Mouse (Mus musculus) forebrain, postnatal 0 days (tissue): ENCODE measurements around the gene Ptchd4. TPM values are rescaled to one million over a fixed set of nuclear protein-coding genes. Genes with fewer than 3 reads are reported as not detected.
A peak's percentile ranks its signal among the peaks of the same experiment; 100 is the strongest.

Experiments used
- ATAC-seq: fragments of 200-750 bp; cut with Nextera tagmentation; 2 replicates; pipeline ENCODE4 v1.8.0; 2017; ENCODE audit warnings: mild to moderate bottlenecking, moderate library complexity
- DNase-seq: peaks from one replicate; pipeline ENCODE4 v3.0.0-alpha.2; 2015
- H3K27ac ChIP-seq: fragments of 300-500 bp; sonication (generic); 2 replicates; pipeline ENCODE4 v1.5.1; 2014; ENCODE audit warnings: low read depth, mild to moderate bottlenecking, antibody characterized with exemption, low read length, moderate library complexity, mixed read lengths
- H3K27me3 ChIP-seq: fragments of 300-500 bp; sonication (generic); 2 replicates; pipeline ENCODE4 v1.6.1; 2014; ENCODE audit warnings: mild to moderate bottlenecking, low read length, mixed read lengths; ENCODE audit not compliant: insufficient read depth
- H3K36me3 ChIP-seq: fragments of 300-500 bp; sonication (generic); 2 replicates; pipeline ENCODE4 v1.6.1; 2014; ENCODE audit warnings: mild to moderate bottlenecking, moderate library complexity; ENCODE audit not compliant: insufficient read depth
- H3K4me1 ChIP-seq: fragments of 300-500 bp; sonication (generic); 2 replicates; pipeline ENCODE4 v1.6.1; 2014; ENCODE audit warnings: antibody characterized with exemption; ENCODE audit not compliant: insufficient read depth
- H3K4me2 ChIP-seq: fragments of 300-500 bp; sonication (generic); 2 replicates; pipeline ENCODE4 v1.6.1; 2014; ENCODE audit warnings: low read depth, mild to moderate bottlenecking, moderate library complexity
- H3K4me3 ChIP-seq: fragments of 300-500 bp; sonication (generic); 2 replicates; pipeline ENCODE4 v1.5.1; 2014; ENCODE audit warnings: low read depth, low read length, mixed read lengths
- H3K9ac ChIP-seq: fragments of 300-500 bp; sonication (generic); 2 replicates; pipeline ENCODE4 v1.6.1; 2014; ENCODE audit warnings: mild to moderate bottlenecking
- H3K9me3 ChIP-seq: fragments of 300-500 bp; sonication (generic); 2 replicates; pipeline ENCODE4 v1.6.1; 2016; ENCODE audit warnings: low read length
- CTCF ChIP-seq: sonication (generic); IDR thresholded peaks from 2 replicates; pipeline ENCODE4 v1.5.1; 2016; ENCODE audit warnings: antibody characterized with exemption, control low read depth, low read depth
- WGBS: fragments of 180-500 bp; shearing (Covaris S2); extraction: QIAGEN DNeasy Blood & Tissue Kit; methylation state at CpG from one replicate; pipeline ENCODE4 v1.1.7; 2014; 5-methylcytosine and 5-hydroxymethylcytosine counted together
- polyA plus RNA-seq: library from polyadenylated mRNA; unstranded; fragments of >200 nt; fragmentation: Nextera tagmentation; extraction: Ambion mirVana; gene quantifications from 2 replicates; pipeline ENCODE4 v1.2.1, GENCODE M21; 2015
- total RNA-seq: library from RNA; depleted of rRNA; stranded (reverse); fragments of >200 nt; gene quantifications from 2 replicates; pipeline ENCODE4 v1.2.3, GENCODE M21; 2014; rRNA removed

Ptchd4 gene
- 4.5 and 6.3 TPM in 2 replicates for total RNA-seq
- polyA plus RNA-seq, result 2.6 and 6.1 TPM in 2 replicates

GRCm38 (mm10) chr17:42315669-42316611 is at the start of gene Ptchd4:
Gene Ptchd4, plus strand, starts transcription at chr17:42315947.
- ATAC-seq, result peak; percentile 89
- Histone ChIP-seq H3K4me3 (peak within 1 kb of the TSS; percentile 61), H3K27me3 (no peaks in the 10 kb centered on the region), H3K4me1 (no peaks in the 10 kb centered on the region), H3K4me2 (peak within 1 kb of the TSS; percentile 80), H3K27ac (peak within 1 kb of the TSS; percentile 76), H3K36me3 (no peaks in the 10 kb centered on the region), H3K9ac (peak within 1 kb of the TSS; percentile 59), H3K9me3 (no peaks in the 10 kb centered on the region)
- peak; percentile 65 for DNase-seq
- TF ChIP-seq CTCF, result no peak; the same call in 1 of the 2 replicates
- WGBS, result under 1% methylated on average over 53 of the region's 56 CpGs

GRCm38 (mm10) chr17:42276861-42277260 is 38.9 kb upstream of the Ptchd4 start:
- no peak for TF ChIP-seq CTCF
- no peaks in the 10 kb centered on the region for H3K9me3 ChIP-seq
- H3K4me1 ChIP-seq, result no peaks in the 10 kb centered on the region
- no peaks in the 10 kb centered on the region for H3K36me3 ChIP-seq
- WGBS, result 65% methylated on average over 2 of the region's 2 CpGs
- H3K27me3 ChIP-seq, result no peaks in the 10 kb centered on the region
- no peak for DNase-seq
- H3K9ac ChIP-seq, result no peak overlapping the region
- H3K27ac ChIP-seq, result no peak overlapping the region
- H3K4me2 ChIP-seq, result no peak overlapping the region
- ATAC-seq, result no peak
- no peak overlapping the region for H3K4me3 ChIP-seq

DNA sequence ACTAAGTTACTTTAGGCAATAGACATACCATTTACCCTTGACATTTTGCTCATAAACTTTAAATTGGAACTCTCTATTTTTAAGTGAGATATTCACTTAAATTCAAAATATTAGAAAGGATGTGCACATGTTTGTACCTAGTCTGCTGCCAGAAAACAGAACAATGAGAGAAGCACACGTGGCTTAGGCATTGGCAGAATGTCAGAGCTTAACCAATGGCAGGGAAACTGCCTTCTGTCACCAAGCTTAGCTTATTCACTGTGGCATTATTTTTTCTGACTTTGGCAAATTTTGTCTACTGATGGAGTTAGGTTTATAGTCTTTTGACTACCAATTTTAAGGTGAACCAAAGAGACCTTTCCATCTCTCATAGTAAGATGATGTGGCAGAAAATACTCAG is 31.4 kb upstream of the Ptchd4 start:
- peak; percentile 20 for DNase-seq
- Histone ChIP-seq H3K36me3 (no peaks in the 10 kb centered on the region), H3K4me1 (no peaks in the 10 kb centered on the region), H3K4me2 (no peak overlapping the region), H3K27me3 (no peaks in the 10 kb centered on the region), H3K4me3 (no peak overlapping the region), H3K27ac (no peak overlapping the region), H3K9me3 (no peaks in the 10 kb centered on the region), H3K9ac (no peak overlapping the region)
- WGBS, result 18% methylated on average over 1 of the region's 1 CpGs
- no peak for TF ChIP-seq CTCF
- ATAC-seq, result no peak

- Histone ChIP-seq H3K36me3 (no peaks in the 10 kb centered on the region), H3K27me3 (no peaks in the 10 kb centered on the region), H3K9ac (no peak overlapping the region), H3K4me2 (no peak overlapping the region), H3K4me3 (no peak overlapping the region), H3K4me1 (no peaks in the 10 kb centered on the region), H3K9me3 (no peaks in the 10 kb centered on the region), H3K27ac (no peak overlapping the region)
- ATAC-seq (no peak), DNase-seq (no peak)
- WGBS, result 67% methylated on average over 3 of the region's 3 CpGs
- no peak for TF ChIP-seq CTCF
Observed at GRCm38 (mm10) chr17:42286255-42286654, 29.5 kb upstream of the Ptchd4 start.

DNA sequence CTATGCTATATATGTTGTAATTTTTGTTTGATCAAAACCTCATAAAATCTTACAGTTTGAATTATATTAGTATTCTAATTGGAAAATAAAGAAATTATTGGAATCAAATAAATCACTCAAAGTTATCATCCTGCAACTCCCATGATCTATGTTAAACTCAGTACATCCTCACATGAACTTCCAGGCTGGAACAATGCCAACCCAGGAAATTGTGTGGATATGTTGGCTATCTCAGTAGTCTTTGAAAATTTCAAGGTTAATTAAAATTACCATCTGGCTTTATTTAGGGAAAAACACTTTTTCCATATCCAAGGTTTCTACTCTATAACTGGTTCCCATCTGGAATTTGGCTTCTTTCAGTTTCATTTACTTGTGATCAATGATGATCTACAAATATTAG is 25.4 kb upstream of the Ptchd4 start:
- no peak overlapping the region for H3K27ac ChIP-seq
- no peak overlapping the region for H3K4me2 ChIP-seq
- H3K9me3 ChIP-seq, result no peaks in the 10 kb centered on the region
- DNase-seq, result no peak
- H3K36me3 ChIP-seq, result no peaks in the 10 kb centered on the region
- H3K27me3 ChIP-seq, result no peaks in the 10 kb centered on the region
- no peak for TF ChIP-seq CTCF
- no peak overlapping the region for H3K4me3 ChIP-seq
- no peak overlapping the region for H3K9ac ChIP-seq
- no peaks in the 10 kb centered on the region for H3K4me1 ChIP-seq
- no peak for ATAC-seq

DNA sequence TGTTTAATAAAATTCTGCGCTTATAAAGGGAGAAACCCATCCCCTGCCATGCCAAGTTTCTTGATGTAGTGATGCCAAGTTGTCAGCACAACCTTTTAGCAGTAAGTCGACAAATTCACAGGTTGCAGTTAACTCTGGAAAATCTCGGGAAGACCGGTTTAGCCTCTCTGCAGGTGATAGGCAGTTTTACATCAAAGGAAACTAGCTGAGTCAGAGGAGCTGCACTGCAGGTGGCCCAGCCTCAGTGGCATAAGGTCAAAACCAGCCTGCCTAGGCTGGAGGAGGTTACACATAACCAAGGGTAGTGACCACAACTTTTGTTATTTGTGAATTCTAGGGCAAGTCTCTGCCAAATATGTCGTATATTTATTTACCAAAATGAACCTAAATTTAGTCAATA is 24.0 kb upstream of the Ptchd4 start:
- 52% methylated on average over 5 of the region's 5 CpGs for WGBS
- no peak overlapping the region for H3K9ac ChIP-seq
- no peak overlapping the region for H3K4me3 ChIP-seq
- no peak overlapping the region for H3K27ac ChIP-seq
- H3K27me3 ChIP-seq, result no peaks in the 10 kb centered on the region
- no peaks in the 10 kb centered on the region for H3K36me3 ChIP-seq
- ATAC-seq, result no peak
- DNase-seq, result no peak
- no peaks in the 10 kb centered on the region for H3K4me1 ChIP-seq
- no peak for TF ChIP-seq CTCF
- no peak overlapping the region for H3K4me2 ChIP-seq
- no peaks in the 10 kb centered on the region for H3K9me3 ChIP-seq

DNA sequence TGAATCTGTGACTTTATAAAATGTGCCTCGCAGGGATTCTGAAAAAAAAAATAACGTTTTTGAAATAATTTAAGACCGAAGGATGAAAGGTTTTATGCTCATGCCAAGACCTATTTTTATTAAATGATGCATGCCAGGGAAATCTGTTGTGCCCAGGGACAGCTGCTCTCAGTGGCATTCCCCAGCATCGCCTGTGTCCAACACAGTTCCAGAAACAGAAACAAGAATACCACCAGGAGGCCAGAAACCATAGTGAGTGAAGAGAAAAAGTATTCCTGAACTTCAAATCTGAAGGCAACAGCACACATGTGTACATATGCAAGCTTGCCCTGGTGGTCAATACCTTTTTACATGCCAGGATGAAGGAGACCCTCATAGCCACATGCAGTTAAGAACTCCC is 17.8 kb upstream of the Ptchd4 start:
- no peak for TF ChIP-seq CTCF
- Histone ChIP-seq H3K9me3 (no peaks in the 10 kb centered on the region), H3K27me3 (no peaks in the 10 kb centered on the region), H3K27ac (no peak overlapping the region), H3K36me3 (no peaks in the 10 kb centered on the region), H3K4me3 (no peak overlapping the region), H3K4me1 (no peaks in the 10 kb centered on the region), H3K9ac (no peak overlapping the region), H3K4me2 (no peak overlapping the region)
- ATAC-seq (no peak), DNase-seq (no peak)
- WGBS, result 59% methylated on average over 4 of the region's 4 CpGs
